Mouse (Mus musculus) brain, embryonic 14.5 days (tissue): ENCODE results near the gene Golm1. TPM values are rescaled to one million over a fixed set of nuclear protein-coding genes. Genes with fewer than 3 reads are reported as not detected.

Experiments
- DNase-seq: peaks from one replicate; pipeline ENCODE4 v3.0.0-alpha.2; 2011; ENCODE audit warnings: low read depth
- CTCF ChIP-seq: fragments of 200-500 bp; IDR thresholded peaks from 2 replicates; pipeline ENCODE4 v1.5.1; 2012; ENCODE audit warnings: inconsistent platforms, mild to moderate bottlenecking, moderate library complexity, borderline replicate concordance; ENCODE audit not compliant: insufficient read depth, insufficient read length; ENCODE audit errors: extremely low read depth
- POLR2A ChIP-seq: fragments of 200-500 bp; IDR thresholded peaks from 2 replicates; pipeline ENCODE4 v1.6.1; 2012; ENCODE audit warnings: mild to moderate bottlenecking, inconsistent platforms, borderline replicate concordance; ENCODE audit not compliant: poor library complexity, insufficient read depth, insufficient read length, severe bottlenecking; ENCODE audit errors: extremely low read depth
- polyA plus RNA-seq: library from polyadenylated mRNA; depleted of rRNA; stranded (reverse); fragments of >200 nt; gene quantifications from 2 replicates; pipeline ENCODE4 v1.2.3, GENCODE M21; 2012; rRNA removed

Gene Golm1
- polyA plus RNA-seq, 1 experiment: 25.8 TPM

DNA sequence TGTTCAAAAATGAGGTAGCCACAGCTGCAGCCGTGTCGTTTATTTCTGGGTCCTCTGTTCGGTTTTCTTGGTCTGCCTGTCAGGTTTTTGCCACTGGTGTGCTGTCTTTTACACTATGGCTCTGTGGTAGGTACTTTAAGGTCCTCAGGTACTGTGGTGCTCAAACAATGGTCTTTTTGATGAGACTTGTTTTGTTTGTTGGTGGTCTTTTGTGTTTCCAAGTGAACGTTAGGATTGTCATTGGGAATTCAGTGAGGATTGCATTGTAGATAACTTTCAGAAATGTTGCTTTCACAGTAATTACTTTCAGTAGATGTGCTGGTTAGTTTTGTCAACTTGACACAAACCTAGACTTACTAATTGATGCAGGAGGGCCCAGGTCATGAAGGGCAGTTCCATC, 85.9 kb downstream of the Golm1 start:
- TF ChIP-seq CTCF (no peak), POLR2A (no peak)
- DNase-seq: no peak

DNA sequence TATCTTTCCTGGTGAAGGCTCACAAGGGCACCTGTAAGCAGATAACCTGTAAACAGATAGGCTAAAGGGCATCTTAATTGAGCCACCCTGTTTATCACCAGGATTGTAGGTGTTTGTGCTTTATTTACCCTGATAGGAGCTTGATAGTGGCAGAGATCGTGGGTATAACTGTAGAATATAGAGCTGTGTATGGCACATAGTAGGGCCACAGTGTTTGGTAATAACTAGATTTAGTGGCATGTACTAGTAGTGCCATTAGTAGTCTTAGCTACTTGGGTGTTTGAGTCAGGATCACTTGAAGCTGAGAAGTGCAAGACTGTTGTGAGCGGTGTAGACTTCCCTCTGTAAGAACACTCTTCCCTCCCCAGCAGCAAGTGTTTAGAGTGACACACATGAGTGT, 88.4 kb downstream of the Golm1 start:
- DNase-seq: no peak
- no peak for TF ChIP-seq CTCF
- no peak for TF ChIP-seq POLR2A

DNA sequence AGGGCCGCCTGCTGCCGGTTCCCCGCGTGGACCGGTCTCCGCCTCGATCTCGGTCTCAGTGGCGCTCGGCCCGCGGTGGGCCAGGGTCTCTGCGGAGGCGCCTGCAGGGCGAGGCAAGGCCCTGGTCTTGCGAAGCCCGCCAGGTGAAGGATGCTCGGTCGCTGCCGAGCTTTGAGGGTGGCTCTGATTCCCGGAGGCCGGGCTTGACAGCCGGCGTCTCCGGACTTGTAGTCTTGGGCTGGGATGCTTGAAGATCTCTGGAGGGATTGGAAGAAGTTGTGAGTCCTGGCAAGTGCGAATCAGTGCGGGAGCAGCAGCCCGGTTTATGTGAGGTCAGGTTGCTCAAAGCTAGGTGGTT, 90.0 kb downstream of the Golm1 start:
- peak; percentile 55 for DNase-seq
- TF ChIP-seq POLR2A (no peak), CTCF (no peak)

DNA sequence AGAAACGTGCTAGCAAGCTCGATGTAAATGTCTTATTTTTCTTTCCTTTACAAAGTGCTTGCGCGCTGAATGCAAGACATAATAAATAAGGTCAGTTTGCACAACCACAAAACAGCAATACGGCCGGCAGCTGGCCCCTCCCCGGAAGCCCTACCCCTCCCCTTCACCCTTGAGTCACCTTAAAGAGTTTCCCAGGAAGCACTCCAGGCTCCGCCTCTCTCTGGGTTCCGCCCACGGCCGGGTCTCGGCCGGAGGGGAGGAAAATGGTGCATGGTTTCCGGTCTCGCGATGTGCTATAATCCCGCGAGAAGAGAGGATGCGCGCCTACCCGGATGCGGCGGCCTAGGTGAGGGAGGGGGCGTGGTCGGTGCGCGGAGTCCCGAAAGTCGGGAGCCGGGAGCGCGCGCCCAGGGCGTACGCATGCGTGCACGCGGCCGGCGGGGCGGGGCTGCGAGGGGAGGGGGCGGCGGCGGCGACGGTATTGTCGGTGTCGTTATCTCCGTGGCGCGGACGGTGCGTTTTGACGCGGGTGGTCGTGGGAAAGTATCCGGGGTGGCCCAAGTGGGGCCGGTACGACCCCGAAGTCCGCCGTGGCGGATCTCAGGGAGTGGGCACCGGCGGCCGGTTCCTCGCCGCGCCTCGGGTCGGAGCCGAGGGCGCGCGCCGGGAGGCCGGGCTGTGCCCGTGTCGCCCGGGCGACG, 90.5 kb downstream of the Golm1 start, which contains the start of the genes Agtpbp1 and Naa35:
TSS of gene Agtpbp1 (minus strand) at position 281 of the 701 bp plus-strand sequence.
TSS of gene Naa35 (plus strand) at position 313 of the 701 bp plus-strand sequence.
- TF ChIP-seq POLR2A (peak; percentile 88; the same call in 1 of the 2 replicates), CTCF (no peak)
- peak; percentile 99 for DNase-seq

Other genes starting within 250 kb of the Golm1 start
- 35.8 and 50.1 TPM in 2 replicates for gene Agtpbp1, start 90.6 kb downstream of the Golm1 start, polyA plus RNA-seq
- 114 and 119 TPM in 2 replicates for gene Naa35, start 90.6 kb downstream of the Golm1 start, polyA plus RNA-seq
- gene 4921517D22Rik, start 18.3 kb upstream of the Golm1 start, polyA plus RNA-seq: not detected in 2 replicates
- gene Spata31d1a, start 34.5 kb upstream of the Golm1 start, polyA plus RNA-seq: 0.01 and 0.04 TPM in 2 replicates
- gene Spata31d1b, start 36.5 kb upstream of the Golm1 start, polyA plus RNA-seq: 0.01 and 0.03 TPM in 2 replicates
- 0.04 TPM in 1 of 2 replicates, not detected in the other for gene Spata31d1d, start 55.9 kb upstream of the Golm1 start, polyA plus RNA-seq
- gene 1700014D04Rik, start 70.9 kb upstream of the Golm1 start, polyA plus RNA-seq: 0.13 and 0.18 TPM in 2 replicates
- gene Isca1, start 94.0 kb upstream of the Golm1 start, polyA plus RNA-seq: 130 and 135 TPM in 2 replicates
- gene Gm49354, start 106.4 kb upstream of the Golm1 start, polyA plus RNA-seq: 0.55 TPM in 1 of 2 replicates, not detected in the other
- gene Tut7, start 147.3 kb upstream of the Golm1 start, polyA plus RNA-seq: 33.1 and 40.2 TPM in 2 replicates